ENCODE assay signal across 32 mouse cellular contexts in genomic region chr10:112263467-112263866, GRCm38 (mm10). TPM values are rescaled to one million over a fixed set of nuclear protein-coding genes. Genes with fewer than 3 reads are reported as not detected.
DNase-seq lines count a peak whose midpoint lies in the region; TF ChIP-seq lines count a peak whose summit lies in the region.
"Had no signal": no experiment of that assay in that cellular context is flagged by ENCODE, and none has a peak within 500 bp of the region (broad histone marks: within the 10 kb centered on the region; RNA-seq: fewer than 3 reads in every experiment).

No protein-coding gene starts in this region.

- TF ChIP-seq CTCF in layer of hippocampus, adult 2 months (conservative IDR thresholded peaks at IDR 0.05), result no peak

- H3K4me3 ChIP-seq in layer of hippocampus, adult 2 months, result no peak overlapping the region
- H3K4me3 ChIP-seq: embryonic facial prominence, embryonic 13.5 days; forebrain, embryonic 10.5 days; forebrain, embryonic 15.5 days; hindbrain, embryonic 12.5 days; intestine, embryonic 15.5 days; liver, embryonic 15.5 days; neural tube, embryonic 15.5 days had no signal

- peak overlapping the region; percentile 59 for H3K27ac ChIP-seq in layer of hippocampus, adult 2 months
- H3K27ac ChIP-seq: embryonic facial prominence, embryonic 13.5 days; forebrain, embryonic 10.5 days; forebrain, embryonic 15.5 days; hindbrain, embryonic 12.5 days; hindbrain, postnatal 0 days; intestine, embryonic 15.5 days; liver, embryonic 15.5 days; neural tube, embryonic 15.5 days; stomach, postnatal 0 days had no signal

- peak; percentile 27 to 49 for DNase-seq in layer of hippocampus, adult 2 months (ENCODE audit: low spot score in 2 of 2)
- DNase-seq in layer of hippocampus, postnatal 10 days (ENCODE audit: low spot score in 2 of 2), result no peak
- DNase-seq in right cerebral cortex, adult 18-20 months, result peak; percentile 73
- no peak for DNase-seq in right cerebral cortex, postnatal 14 days
- DNase-seq in layer of hippocampus, adult 9-11 months, result peak; percentile 58
- DNase-seq in right cerebral cortex, postnatal 36 days (ENCODE audit: low spot score in 2 of 2), result peak; percentile 11 to 58
- no peak for DNase-seq in urinary bladder, postnatal 14 days (ENCODE audit: low spot score)
- DNase-seq: adrenal gland, postnatal 25 days; B cell, adult 2 months; cerebellum, adult 18-20 months; cerebellum, postnatal 10 days; gastrocnemius, postnatal 36 days; heart, adult 18-20 months; heart, postnatal 36 days; kidney, adult 9 months; kidney, postnatal 10 days; lung, embryonic 14.5 days; lung, postnatal 14 days; midbrain, embryonic 14.5 days; thymus, adult 2 months; thymus, postnatal 36 days had no signal

RNA-seq across cellular contexts. Expression of gene Kcnc2, which starts 7.5 kb away (rescaled TPM):
- total RNA-seq in layer of hippocampus, adult 2 months (2021), result 10 to 100 TPM; 80.7 to 83.5 TPM
- total RNA-seq in layer of hippocampus, postnatal 10 days (2021), result 10 to 100 TPM; 39.9 to 41.4 TPM
- total RNA-seq: common myeloid progenitor, adult 5-6 weeks; monocyte, adult 5-6 weeks had no signal

Comparison
In these comparisons a context has a peak if more than half of its experiments do, and no peak if none do; other contexts are left out.
1. DNase-seq: peak in layer of hippocampus, adult 2 months (2 of 2), right cerebral cortex, adult 18-20 months (single experiment), layer of hippocampus, adult 9-11 months (single experiment) and right cerebral cortex, postnatal 36 days (2 of 2); none in layer of hippocampus, postnatal 10 days (0 of 2), right cerebral cortex, postnatal 14 days (single experiment) and urinary bladder, postnatal 14 days (single experiment).